Mouse (Mus musculus): ENCODE data around the gene Ints1. TPM values are rescaled to one million over a fixed set of nuclear protein-coding genes. Genes with fewer than 3 reads are reported as not detected.

Gene Ints1
- total RNA-seq (2023): 103 to 121 TPM (median 112 TPM) in 4 replicates

GRCm38 (mm10) chr5:139775216-139775926, at the start of gene Ints1:
Ints1 (minus strand) TSS chr5:139775674.

DNA sequence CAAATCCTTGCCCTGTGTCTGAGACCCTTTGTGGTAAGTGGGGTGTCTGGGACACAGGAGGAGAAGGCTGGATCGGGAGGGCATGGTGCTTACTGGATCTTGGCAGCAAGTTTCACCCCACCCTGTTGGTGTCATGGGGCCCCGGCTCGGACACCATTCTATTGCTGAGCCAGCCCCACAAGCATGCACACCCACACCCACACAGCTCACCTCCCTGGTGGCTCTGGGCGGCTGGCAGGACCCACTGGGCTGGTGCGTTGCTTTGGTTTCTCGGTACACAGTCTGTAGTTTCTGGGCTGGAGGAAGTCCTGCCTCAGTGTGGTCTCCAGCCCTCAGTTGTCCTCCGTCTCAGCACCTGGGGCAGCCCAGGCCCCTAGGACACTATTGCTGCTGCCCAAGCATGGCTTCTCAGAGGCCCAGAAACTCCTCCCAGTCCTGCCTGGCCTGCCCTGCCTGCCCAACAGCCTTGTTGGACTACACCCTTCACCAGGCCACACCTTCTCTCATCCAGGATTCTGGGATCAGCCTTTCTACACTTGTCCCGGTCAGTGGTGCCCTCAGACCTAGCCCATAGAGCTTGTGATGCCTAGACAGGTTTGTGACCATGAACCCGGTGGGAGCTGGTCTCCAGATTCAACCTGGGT, 44.2 kb upstream of the Ints1 start, which contains the start of gene Tmem184a:
Tmem184a (minus strand) TSS at position 380 of the 644 bp plus-strand sequence.

GRCm38 (mm10) chr5:139791227-139792158, 16.0 kb upstream of the Ints1 start, which contains the start of gene Mafk:
Mafk (plus strand) TSS chr5:139791513.

GRCm38 (mm10) chr5:139735677-139736503, 39.6 kb downstream of the Ints1 start, which contains the start of gene Micall2:
Micall2 (minus strand) TSS chr5:139736336.

Other genes with a start within 250 kb of the Ints1 start
- not detected in 4 replicates for gene Uncx, start 232.2 kb downstream of the Ints1 start, total RNA-seq (2023)
- not detected in 4 replicates for gene Micall2, start 39.3 kb downstream of the Ints1 start, total RNA-seq (2023)
- gene Mafk, start 15.8 kb upstream of the Ints1 start, total RNA-seq (2023): 324 to 351 TPM (median 339 TPM) in 4 replicates
- gene Tmem184a, start 44.2 kb upstream of the Ints1 start, total RNA-seq (2023): not detected in 4 replicates
- not detected in 4 replicates for gene Gm26938, start 50.7 kb upstream of the Ints1 start, total RNA-seq (2023)
- gene Psmg3, start 51.2 kb upstream of the Ints1 start, total RNA-seq (2023): 14.6 to 17.4 TPM (median 15.3 TPM) in 4 replicates
- gene Elfn1, start 132.3 kb upstream of the Ints1 start, total RNA-seq (2023): not detected in 4 replicates